Mouse (Mus musculus): ENCODE measurements at regions not wholly inside any gene's neighbourhood (a gene's known extent, or its start where the extent isn't known, plus 50 kb on each side); places are given as distances from the start of the nearest gene placed in this dataset.

GRCm38 (mm10) chr3:147852830-147853229 lies 1000.7 kb downstream of the Ttll7 start:
- TF ChIP-seq EP300 (IDR thresholded peaks at IDR 0.05; ENCODE audit: insufficient read depth, low read depth, low read length) (no peak), POLR2A (IDR thresholded peaks at IDR 0.05; ENCODE audit: insufficient read depth, low read length) (no peak), CTCF (IDR thresholded peaks at IDR 0.05; ENCODE audit: low read depth, low read length) (no peak)

Data from ES-Bruce4 (cell line).